Mouse (Mus musculus) erythroblast, embryonic 14.5 days (primary cell): ENCODE measurements around the gene Lpin2.

ENCODE experiments used
- GATA1 ChIP-seq: IDR thresholded peaks from 2 replicates; pipeline ENCODE4 v1.6.1; 2012; ENCODE audit warnings: low read length, inconsistent platforms, mixed read lengths
- TAL1 ChIP-seq: IDR thresholded peaks from 3 replicates; pipeline ENCODE4 v1.6.1; 2012; ENCODE audit warnings: low read length, inconsistent platforms, mixed read lengths

GRCm38 (mm10) chr17:71227128-71227895 lies 45.0 kb downstream of the Lpin2 start:
- TF ChIP-seq TAL1 (no peak), GATA1 (no peak)
